Mouse (Mus musculus): ENCODE results near the gene Tmem63a.

DNA sequence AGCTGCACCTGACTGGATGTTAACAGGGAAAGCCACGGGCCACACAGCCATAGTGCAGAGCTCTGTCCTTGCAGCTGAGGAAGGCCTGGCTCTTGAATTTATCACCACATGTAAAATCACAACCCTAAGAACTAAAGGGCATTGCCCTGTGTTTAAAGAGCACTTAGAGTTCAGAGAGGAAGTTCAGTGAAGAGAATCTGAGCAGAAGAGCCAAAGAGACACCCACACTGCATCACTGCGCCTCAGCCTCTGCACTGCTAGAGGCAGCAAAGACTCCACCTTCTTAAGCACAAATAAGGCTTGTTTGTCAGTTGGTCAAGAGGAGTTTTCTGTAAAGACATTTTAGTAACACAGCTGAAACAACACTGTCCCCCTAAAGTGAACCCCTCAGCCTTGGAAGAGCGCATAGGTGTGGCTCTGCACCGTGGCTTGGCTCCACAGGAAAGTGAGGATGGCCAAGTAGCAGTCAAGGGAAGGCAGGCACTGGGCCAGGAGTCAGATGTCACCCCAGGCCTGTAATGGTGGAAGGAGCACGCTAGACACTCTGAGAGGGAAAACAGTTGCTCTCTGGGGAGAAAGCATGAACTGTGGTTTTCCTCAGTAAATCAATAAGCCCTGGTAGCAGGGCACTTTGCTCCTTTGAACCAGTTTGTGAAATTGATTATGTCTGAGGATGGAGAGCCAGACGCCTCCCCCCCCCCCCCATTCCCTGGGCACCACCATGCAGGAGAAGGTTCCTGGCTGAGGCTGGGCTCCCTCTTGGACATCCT lies 72.8 kb downstream of the Tmem63a start:
- TF ChIP-seq CTCF (conservative IDR thresholded peaks at IDR 0.05 in 1 of 2, IDR thresholded peaks at IDR 0.05 in 1 of 2; ENCODE audit: low read depth in 2 of 2, low read length in 2 of 2) (no peak), POLR2A (IDR thresholded peaks at IDR 0.05; ENCODE audit: low read depth, low read length) (no peak), ZNF384 (IDR thresholded peaks at IDR 0.05; ENCODE audit: low read depth, low read length) (no peak), NRF1 (IDR thresholded peaks at IDR 0.05; ENCODE audit: low read depth, low read length) (no peak), BHLHE40 (IDR thresholded peaks at IDR 0.05; ENCODE audit: low read depth, low read length) (no peak)
